Mouse (Mus musculus) MEL (cell line): ENCODE data around the gene Golm1. TPM values are rescaled to one million over a fixed set of nuclear protein-coding genes. Genes with fewer than 3 reads are reported as not detected.
"Not testable (repeated sequence)": the region's sequence is repeated elsewhere in the genome, so short reads cannot be mapped to it uniquely, and the experiment has no call there.

Experiments
- DNase-seq: peaks from one replicate; pipeline ENCODE4 v3.0.0; 2011; ENCODE audit warnings: low read depth, low spot score
- H3K27ac ChIP-seq: 2 replicates; pipeline ENCODE4 v1.5.1; 2012; ENCODE audit warnings: low read depth, mild to moderate bottlenecking, control low read depth, low read length, moderate library complexity; ENCODE audit not compliant: control insufficient read depth
- H3K27me3 ChIP-seq, 2 experiments: fragments of 150-350 bp in 1 of 2; sonication (generic) in 1 of 2; 2 replicates each; pipeline ENCODE4 v1.6.1; 2012; ENCODE audit warnings: low read length in 2 of 2, mild to moderate bottlenecking in 2 of 2, improper control_type of control experiment in 1 of 2, moderate library complexity in 1 of 2; ENCODE audit not compliant: insufficient read depth in 2 of 2, control insufficient read depth in 1 of 2
- H3K36me3 ChIP-seq, 2 experiments: 2 replicates each; pipeline ENCODE4 v1.6.1; 2012 to 2014; ENCODE audit warnings: low read length in 2 of 2, improper control_type of control experiment in 1 of 2, inconsistent platforms in 1 of 2, mild to moderate bottlenecking in 1 of 2; ENCODE audit not compliant: insufficient read depth in 2 of 2, control insufficient read depth in 1 of 2
- H3K4me1 ChIP-seq, 2 experiments: fragments of 150-350 bp in 1 of 2; sonication (generic) in 1 of 2; 2 replicates each; pipeline ENCODE4 v1.6.1; 2012; ENCODE audit warnings: low read length in 2 of 2, improper control_type of control experiment in 1 of 2, mild to moderate bottlenecking in 1 of 2; ENCODE audit not compliant: insufficient read depth in 2 of 2, control insufficient read depth in 1 of 2
- H3K4me3 ChIP-seq, 2 experiments: fragments of 150-350 bp in 1 of 2; sonication (generic) in 1 of 2; 2 replicates each; pipeline ENCODE4 v1.5.1; 2012; ENCODE audit warnings: low read depth in 2 of 2, low read length in 2 of 2, mild to moderate bottlenecking in 2 of 2, moderate library complexity in 2 of 2, control low read depth in 1 of 2, improper control_type of control experiment in 1 of 2; ENCODE audit not compliant: control insufficient read depth in 1 of 2, insufficient read depth in 1 of 2
- H3K79me2 ChIP-seq: 2 replicates; pipeline ENCODE4 v1.6.1; 2012; ENCODE audit warnings: mild to moderate bottlenecking, low read length, moderate library complexity; ENCODE audit not compliant: control insufficient read depth, poor library complexity, insufficient read depth
- H3K9ac ChIP-seq: 2 replicates; pipeline ENCODE4 v1.6.1; 2012; ENCODE audit warnings: low read depth, mild to moderate bottlenecking, control low read depth, low read length, moderate library complexity; ENCODE audit not compliant: control insufficient read depth, poor library complexity, severe bottlenecking
- H3K9me3 ChIP-seq: fragments of 150-350 bp; sonication (generic); replicated peaks from 2 replicates; pipeline ENCODE4 v1.6.1; 2012; ENCODE audit warnings: mild to moderate bottlenecking, low read length, improper control_type of control experiment, moderate library complexity; ENCODE audit not compliant: insufficient read depth
- BHLHE40 ChIP-seq: IDR thresholded peaks from 2 replicates; pipeline ENCODE4 v1.6.1; 2012; ENCODE audit warnings: low read depth, mild to moderate bottlenecking, inconsistent platforms, low read length, improper control_type of control experiment, borderline replicate concordance
- CHD2 ChIP-seq: IDR thresholded peaks from 2 replicates; pipeline ENCODE4 v1.6.1; 2011; ENCODE audit warnings: low read length, improper control_type of control experiment
- CTCF ChIP-seq, 3 experiments: IDR thresholded peaks in 2 of 3; conservative IDR thresholded peaks in 1 of 3; 2 replicates each; pipeline ENCODE4 v1.5.1; 2011 to 2012; ENCODE audit warnings: low read length in 3 of 3, low read depth in 2 of 3, mild to moderate bottlenecking in 2 of 3, improper control_type of control experiment in 1 of 3, inconsistent platforms in 1 of 3, mixed read lengths in 1 of 3, moderate library complexity in 1 of 3; ENCODE audit not compliant: control insufficient read depth in 1 of 3, insufficient read depth in 1 of 3, poor library complexity in 1 of 3, severe bottlenecking in 1 of 3
- E2F4 ChIP-seq: IDR thresholded peaks from 2 replicates; pipeline ENCODE4 v1.6.1; 2011; ENCODE audit warnings: low read depth, low read length, improper control_type of control experiment, borderline replicate concordance
- ELF1 ChIP-seq: IDR thresholded peaks from 2 replicates; pipeline ENCODE4 v1.6.1; 2014; ENCODE audit warnings: low read depth, mild to moderate bottlenecking, inconsistent platforms, low read length, improper control_type of control experiment, moderate library complexity
- EP300 ChIP-seq, 2 experiments: IDR thresholded peaks; 2 replicates each; pipeline ENCODE4 v1.6.1; 2011; ENCODE audit warnings: improper control_type of control experiment in 2 of 2, low read length in 2 of 2, low read depth in 1 of 2, mild to moderate bottlenecking in 1 of 2
- ETS1 ChIP-seq: IDR thresholded peaks from 2 replicates; pipeline ENCODE4 v1.6.1; 2012; ENCODE audit warnings: low read depth, mild to moderate bottlenecking, inconsistent platforms, low read length, improper control_type of control experiment, moderate library complexity
- HCFC1 ChIP-seq: IDR thresholded peaks from 2 replicates; pipeline ENCODE4 v1.6.1; 2012; ENCODE audit warnings: low read depth, mild to moderate bottlenecking, inconsistent platforms, low read length, improper control_type of control experiment, moderate library complexity
- MAFK ChIP-seq: IDR thresholded peaks from 2 replicates; pipeline ENCODE4 v1.6.1; 2011; ENCODE audit warnings: low read depth, mild to moderate bottlenecking, low read length, improper control_type of control experiment, borderline replicate concordance
- MAX ChIP-seq: IDR thresholded peaks from 2 replicates; pipeline ENCODE4 v1.6.1; 2011; ENCODE audit warnings: low read length, improper control_type of control experiment
- MXI1 ChIP-seq: IDR thresholded peaks from 2 replicates; pipeline ENCODE4 v1.6.1; 2011; ENCODE audit warnings: mild to moderate bottlenecking, low read depth, low read length, improper control_type of control experiment
- MYC ChIP-seq: IDR thresholded peaks from 2 replicates; pipeline ENCODE4 v1.6.1; 2011; ENCODE audit warnings: low read depth, mild to moderate bottlenecking, low read length, improper control_type of control experiment, moderate library complexity
- NELFE ChIP-seq: IDR thresholded peaks from 2 replicates; pipeline ENCODE4 v1.6.1; 2011; ENCODE audit warnings: low read depth, low read length, improper control_type of control experiment
- NRF1 ChIP-seq: IDR thresholded peaks from 2 replicates; pipeline ENCODE4 v1.6.1; 2014; ENCODE audit warnings: low read depth, mild to moderate bottlenecking, inconsistent platforms, low read length, improper control_type of control experiment, moderate library complexity; ENCODE audit not compliant: poor library complexity, insufficient read depth, severe bottlenecking
- POLR2AphosphoS2 ChIP-seq: IDR thresholded peaks from 2 replicates; pipeline ENCODE4 v1.6.1; 2011; ENCODE audit warnings: low read length, improper control_type of control experiment
- POLR2AphosphoS5 ChIP-seq: IDR thresholded peaks from 2 replicates; pipeline ENCODE4 v1.6.1; 2012; ENCODE audit warnings: low read depth, borderline replicate concordance, mild to moderate bottlenecking, inconsistent platforms, low read length, moderate library complexity, mixed read lengths
- RAD21 ChIP-seq: IDR thresholded peaks from 2 replicates; pipeline ENCODE4 v1.6.1; 2011; ENCODE audit warnings: mild to moderate bottlenecking, low read depth, low read length, improper control_type of control experiment
- SMC3 ChIP-seq: IDR thresholded peaks from 2 replicates; pipeline ENCODE4 v1.6.1; 2011; ENCODE audit warnings: low read depth, low read length, improper control_type of control experiment
- TCF12 ChIP-seq: IDR thresholded peaks from 2 replicates; pipeline ENCODE4 v1.6.1; 2014; ENCODE audit warnings: low read depth, mild to moderate bottlenecking, inconsistent platforms, low read length, improper control_type of control experiment, moderate library complexity
- UBTF ChIP-seq: IDR thresholded peaks from 2 replicates; pipeline ENCODE4 v1.6.1; 2012; ENCODE audit warnings: low read depth, mild to moderate bottlenecking, inconsistent platforms, low read length, improper control_type of control experiment, moderate library complexity, borderline replicate concordance; ENCODE audit not compliant: insufficient read depth
- USF2 ChIP-seq, 2 experiments: IDR thresholded peaks; 2 replicates each; pipeline ENCODE4 v1.6.1; 2011 to 2012; ENCODE audit warnings: improper control_type of control experiment in 2 of 2, low read length in 2 of 2, borderline replicate concordance in 1 of 2, inconsistent platforms in 1 of 2, low read depth in 1 of 2, mild to moderate bottlenecking in 1 of 2; ENCODE audit not compliant: insufficient read depth in 1 of 2
- ZKSCAN1 ChIP-seq: IDR thresholded peaks from 2 replicates; pipeline ENCODE4 v1.6.1; 2012; ENCODE audit warnings: low read depth, mild to moderate bottlenecking, inconsistent platforms, low read length, improper control_type of control experiment, moderate library complexity
- ZNF384 ChIP-seq: IDR thresholded peaks from 2 replicates; pipeline ENCODE4 v1.6.1; 2012; ENCODE audit warnings: low read depth, mild to moderate bottlenecking, inconsistent platforms, low read length, improper control_type of control experiment
- polyA plus RNA-seq, 2 experiments: library from polyadenylated mRNA; stranded (reverse) in 1 of 2; unstranded in 1 of 2; fragments of >175 nt in 1 of 2; fragments of >200 nt in 1 of 2; gene quantifications; 2 replicates each; pipeline versions ENCODE4 v1.2.1 to v1.2.4; 2012; ENCODE audit warnings: low replicate concordance in 2 of 2, low read depth in 1 of 2; ENCODE audit not compliant: insufficient read length in 2 of 2, insufficient read depth in 1 of 2, missing spikeins in 1 of 2
- total RNA-seq: library from RNA; depleted of rRNA; stranded (reverse); fragments of 300-350 nt; gene quantifications from 2 replicates; pipeline ENCODE4 v1.2.3, GENCODE M21; 2012

Golm1 gene
- total and polyA plus RNA-seq, 3 experiments: 22.1 to 26.8 TPM; not detected in 1

DNA sequence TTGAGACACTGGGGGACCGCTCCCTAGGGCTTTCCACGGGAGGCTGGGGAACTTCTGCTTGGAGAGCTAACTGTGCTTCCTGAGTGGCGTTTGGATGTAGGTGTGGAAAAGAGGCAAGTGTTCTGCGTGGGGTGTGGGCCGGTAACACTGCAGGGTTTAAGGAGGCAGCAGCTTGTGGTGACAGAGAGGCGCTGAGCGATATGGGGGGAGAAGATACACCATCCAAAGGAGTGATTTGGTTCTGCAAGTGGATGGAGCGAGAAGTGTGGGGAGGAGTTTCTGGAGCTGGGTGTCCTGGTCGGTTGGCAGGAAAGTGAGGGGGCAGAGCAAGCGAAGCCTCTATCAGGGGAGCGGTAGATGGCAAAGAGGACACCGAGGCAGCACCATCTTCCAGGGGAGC lies 27.9 kb upstream of the Golm1 start:
- no peak overlapping the region for H3K9ac ChIP-seq
- no peak overlapping the region for H3K4me3 ChIP-seq
- no peaks in the 10 kb centered on the region for H3K79me2 ChIP-seq
- no peaks in the 10 kb centered on the region for H3K9me3 ChIP-seq
- no peaks in the 10 kb centered on the region for H3K4me1 ChIP-seq
- TF ChIP-seq MXI1 (no peak), POLR2AphosphoS5 (no peak), UBTF (no peak), TCF12 (no peak), EP300 (IDR thresholded peaks at IDR 0.05; ENCODE audit: low read depth in 1 of 2, low read length in 2 of 2) (no peak), RAD21 (no peak), MAFK (no peak), CHD2 (no peak), POLR2AphosphoS2 (no peak), E2F4 (no peak), ETS1 (no peak), HCFC1 (no peak), BHLHE40 (no peak), MAX (no peak), ELF1 (no peak), ZNF384 (no peak), NRF1 (no peak)
- H3K27me3 ChIP-seq: peaks cover 0 to 10% of the 10 kb centered on the region in 2 experiments
- no peak overlapping the region for H3K27ac ChIP-seq
- DNase-seq: no peak
- H3K36me3 ChIP-seq: no peaks in the 10 kb centered on the region

DNA sequence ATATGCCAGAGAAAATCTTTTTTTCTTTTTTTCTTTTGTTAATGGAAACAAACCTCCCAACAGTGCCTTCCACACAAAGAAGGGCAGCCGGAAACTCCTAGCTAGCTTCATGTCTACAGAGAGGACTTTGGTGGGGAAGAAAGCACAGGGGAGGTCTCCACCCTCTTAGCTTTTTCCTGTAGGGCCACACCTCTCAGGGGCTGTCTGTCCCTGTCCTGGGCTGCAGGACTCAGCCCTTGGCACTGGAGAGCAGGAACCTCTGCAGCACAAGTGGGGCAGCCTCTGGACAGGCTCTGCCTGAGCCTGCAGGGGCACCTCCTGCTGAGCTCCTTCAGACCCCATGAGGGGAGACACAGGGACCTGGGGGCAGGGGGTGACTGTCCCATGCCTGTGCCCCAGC lies 24.5 kb upstream of the Golm1 start:
- not testable (repeated sequence) for DNase-seq

DNA sequence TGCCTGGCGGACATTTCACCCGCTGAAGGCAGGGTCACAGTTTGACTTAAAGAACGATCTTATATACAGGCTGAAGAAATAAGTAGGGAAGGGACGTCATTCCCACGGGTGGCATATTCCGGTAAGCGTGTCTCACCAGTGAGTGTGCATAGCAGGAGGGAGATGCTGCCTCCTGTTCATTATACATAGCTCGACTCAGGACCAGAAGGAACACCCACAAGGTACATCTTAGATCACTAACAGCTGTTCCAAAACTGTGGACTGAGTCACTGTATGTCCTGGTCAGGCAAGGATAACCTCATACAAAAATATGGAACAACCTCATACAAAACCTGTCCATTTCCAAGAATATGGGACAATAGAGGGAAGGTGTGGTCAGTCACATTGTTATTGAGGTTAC lies 23.5 kb upstream of the Golm1 start:
- H3K36me3 ChIP-seq: no peaks in the 10 kb centered on the region
- peaks cover 0 to 10% of the 10 kb centered on the region in 2 experiments; a peak in 2 of 4 replicates for H3K27me3 ChIP-seq
- H3K27ac ChIP-seq: no peak overlapping the region
- H3K9ac ChIP-seq: no peak overlapping the region
- no peak overlapping the region for H3K4me3 ChIP-seq
- H3K4me1 ChIP-seq: no peaks in the 10 kb centered on the region
- no peak for DNase-seq
- no peaks in the 10 kb centered on the region for H3K9me3 ChIP-seq
- TF ChIP-seq USF2 (IDR thresholded peaks at IDR 0.05; ENCODE audit: borderline replicate concordance in 1 of 2, insufficient read depth in 1 of 2, low read depth in 1 of 2, low read length in 2 of 2) (no peak), CTCF (IDR thresholded peaks at IDR 0.05 in 2 of 3, conservative IDR thresholded peaks at IDR 0.05 in 1 of 3; ENCODE audit: control insufficient read depth in 1 of 3, insufficient read depth in 1 of 3, low read depth in 2 of 3, low read length in 3 of 3, poor library complexity in 1 of 3, severe bottlenecking in 1 of 3) (no peak), BHLHE40 (no peak), SMC3 (no peak), ZKSCAN1 (no peak), ZNF384 (no peak), NELFE (no peak), MYC (no peak), MXI1 (no peak)
- H3K79me2 ChIP-seq: no peaks in the 10 kb centered on the region

More for the DNA sequence above, 24.5 kb upstream of the Golm1 start:
- H3K4me3 ChIP-seq, H3K4me1 ChIP-seq, H3K79me2 ChIP-seq, H3K9ac ChIP-seq, H3K9me3 ChIP-seq, H3K27ac ChIP-seq, H3K36me3 ChIP-seq, H3K27me3 ChIP-seq: not testable (repeated sequence)
